Mouse (Mus musculus) lung, postnatal 0 days (tissue): ENCODE results near the gene Osbpl11. TPM values are rescaled to one million over a fixed set of nuclear protein-coding genes. Genes with fewer than 3 reads are reported as not detected.
"Not testable (repeated sequence)": the region's sequence is repeated elsewhere in the genome, so short reads cannot be mapped to it uniquely, and the experiment has no call there.

Experiments
- ATAC-seq: fragments of 200-750 bp; cut with Nextera tagmentation; 2 replicates; pipeline ENCODE4 v1.8.0; 2017; ENCODE audit warnings: moderate library complexity
- DNase-seq: peaks from one replicate; pipeline ENCODE4 v3.0.0-alpha.2; 2016; ENCODE audit warnings: low spot score
- H3K27ac ChIP-seq: fragments of 300-500 bp; sonication (generic); 2 replicates; pipeline ENCODE4 v1.5.1; 2014; ENCODE audit warnings: antibody characterized with exemption, mild to moderate bottlenecking, low read length, mixed read lengths
- H3K27me3 ChIP-seq: fragments of 300-500 bp; sonication (generic); replicated peaks from 2 replicates; pipeline ENCODE4 v1.6.1; 2014; ENCODE audit warnings: low read length, mixed read lengths; ENCODE audit not compliant: insufficient read depth
- H3K36me3 ChIP-seq: fragments of 300-500 bp; sonication (generic); 2 replicates; pipeline ENCODE4 v1.6.1; 2014; ENCODE audit warnings: low read length, mixed read lengths; ENCODE audit not compliant: insufficient read depth
- H3K4me1 ChIP-seq: fragments of 300-500 bp; sonication (generic); 2 replicates; pipeline ENCODE4 v1.6.1; 2014; ENCODE audit warnings: antibody characterized with exemption, low read depth, low read length, mixed read lengths; ENCODE audit not compliant: insufficient read depth
- H3K4me2 ChIP-seq: fragments of 300-500 bp; sonication (generic); replicated peaks from 2 replicates; pipeline ENCODE4 v1.6.1; 2014; ENCODE audit warnings: low read depth, mild to moderate bottlenecking, low read length, moderate library complexity, mixed read lengths
- H3K4me3 ChIP-seq: fragments of 300-500 bp; sonication (generic); 2 replicates; pipeline ENCODE4 v1.5.1; 2014; ENCODE audit warnings: low read depth, low read length
- H3K9ac ChIP-seq: fragments of 300-500 bp; sonication (generic); replicated peaks from 2 replicates; pipeline ENCODE4 v1.6.1; 2014; ENCODE audit warnings: low read depth, mild to moderate bottlenecking
- H3K9me3 ChIP-seq: fragments of 300-500 bp; sonication (generic); 2 replicates; pipeline ENCODE4 v1.6.1; 2016; ENCODE audit warnings: low read length, mixed read lengths
- CTCF ChIP-seq: IDR thresholded peaks from 2 replicates; pipeline ENCODE4 v1.5.1; 2016; ENCODE audit warnings: antibody characterized with exemption, mild to moderate bottlenecking
- EP300 ChIP-seq: IDR thresholded peaks from 2 replicates; pipeline ENCODE4 v1.6.1; 2016; ENCODE audit warnings: antibody characterized with exemption, mild to moderate bottlenecking, control low read depth
- WGBS: fragments of 180-500 bp; shearing (Covaris S2); extraction: QIAGEN DNeasy Blood & Tissue Kit; methylation state at CpG from one replicate; pipeline ENCODE4 v1.1.7; 2014; 5-methylcytosine and 5-hydroxymethylcytosine counted together
- polyA plus RNA-seq: library from polyadenylated mRNA; unstranded; fragments of >200 nt; fragmentation: Nextera tagmentation; extraction: Ambion mirVana; gene quantifications from 2 replicates; pipeline ENCODE4 v1.2.1, GENCODE M21; 2015

The Osbpl11 gene
- polyA plus RNA-seq, 1 experiment from 2014 or later, result 13.6 TPM

- H3K9me3 ChIP-seq, result no peaks in the 10 kb centered on the region
- DNase-seq (no peak), ATAC-seq (no peak)
- no peaks in the 10 kb centered on the region for H3K4me1 ChIP-seq
- TF ChIP-seq CTCF (peak; percentile 59), EP300 (no peak)
- H3K4me2 ChIP-seq, result no peak overlapping the region
- no peaks in the 10 kb centered on the region for H3K36me3 ChIP-seq
- H3K4me3 ChIP-seq, result no peak overlapping the region
- H3K27ac ChIP-seq, result no peak overlapping the region
- WGBS, result 38% methylated on average over 5 of the region's 5 CpGs
- no peak overlapping the region for H3K9ac ChIP-seq
- H3K27me3 ChIP-seq, result no peaks in the 10 kb centered on the region
These were observed 17.3 kb upstream of the Osbpl11 start for GRCm38 (mm10) chr16:33167537-33167936.

- H3K36me3 ChIP-seq, result no peaks in the 10 kb centered on the region
- ATAC-seq, result no peak
- no peaks in the 10 kb centered on the region for H3K4me1 ChIP-seq
- H3K27me3 ChIP-seq, result no peaks in the 10 kb centered on the region
- H3K9me3 ChIP-seq, result no peaks in the 10 kb centered on the region
- no peak overlapping the region for H3K9ac ChIP-seq
- peak; percentile 34 for DNase-seq
- H3K4me3 ChIP-seq, result no peak overlapping the region
- no peak for TF ChIP-seq CTCF
- TF ChIP-seq EP300, result no peak
- 71% methylated on average over 8 of the region's 8 CpGs for WGBS
- no peak overlapping the region for H3K27ac ChIP-seq
- no peak overlapping the region for H3K4me2 ChIP-seq
These were observed 15.3 kb upstream of the Osbpl11 start for GRCm38 (mm10) chr16:33169471-33170034.

- Histone ChIP-seq H3K27me3 (no peaks in the 10 kb centered on the region), H3K27ac (no peak overlapping the region), H3K36me3 (no peaks in the 10 kb centered on the region), H3K9ac (no peak overlapping the region), H3K4me2 (no peak overlapping the region), H3K4me1 (no peaks in the 10 kb centered on the region), H3K9me3 (no peaks in the 10 kb centered on the region), H3K4me3 (no peak overlapping the region)
- DNase-seq, result no peak
- 68% methylated on average over 9 of the region's 9 CpGs for WGBS
- no peak for TF ChIP-seq EP300
- TF ChIP-seq CTCF, result no peak
- no peak for ATAC-seq
These were observed 13.9 kb upstream of the Osbpl11 start for GRCm38 (mm10) chr16:33170716-33171587.

- ATAC-seq, result no peak
- DNase-seq, result no peak
These were observed 13.1 kb upstream of the Osbpl11 start for GRCm38 (mm10) chr16:33171800-33172199.

GRCm38 (mm10) chr16:33173151-33173550 is 11.7 kb upstream of the Osbpl11 start:
- 72% methylated on average over 5 of the region's 5 CpGs for WGBS
- H3K27me3 ChIP-seq, result no peaks in the 10 kb centered on the region
- H3K4me1 ChIP-seq, result no peaks in the 10 kb centered on the region
- no peaks in the 10 kb centered on the region for H3K36me3 ChIP-seq
- H3K4me3 ChIP-seq, result no peak overlapping the region
- H3K9ac ChIP-seq, result no peak overlapping the region
- no peaks in the 10 kb centered on the region for H3K9me3 ChIP-seq
- no peak for TF ChIP-seq EP300
- TF ChIP-seq CTCF, result no peak
- DNase-seq, result no peak
- no peak overlapping the region for H3K4me2 ChIP-seq
- ATAC-seq, result no peak
- H3K27ac ChIP-seq, result no peak overlapping the region

More at GRCm38 (mm10) chr16:33171800-33172199, 13.1 kb upstream of the Osbpl11 start:
- TF ChIP-seq EP300 (no peak), CTCF (no peak)
- Histone ChIP-seq H3K27me3 (no peaks in the 10 kb centered on the region), H3K27ac (no peak overlapping the region), H3K9me3 (no peaks in the 10 kb centered on the region), H3K4me3 (no peak overlapping the region), H3K4me2 (no peak overlapping the region), H3K9ac (no peak overlapping the region), H3K36me3 (no peaks in the 10 kb centered on the region), H3K4me1 (no peaks in the 10 kb centered on the region)
- WGBS, result 71% methylated on average over 6 of the region's 6 CpGs

- no peaks in the 10 kb centered on the region for H3K36me3 ChIP-seq
- no peak for TF ChIP-seq CTCF
- TF ChIP-seq EP300, result no peak
- ATAC-seq, result no peak
These were observed 10.2 kb upstream of the Osbpl11 start for GRCm38 (mm10) chr16:33174695-33175094.

GRCm38 (mm10) chr16:33176831-33177230 is 8.0 kb upstream of the Osbpl11 start:
- WGBS, result 79% methylated on average over 5 of the region's 5 CpGs
- H3K9me3 ChIP-seq, H3K36me3 ChIP-seq, H3K4me2 ChIP-seq, H3K4me1 ChIP-seq, DNase-seq, H3K27me3 ChIP-seq, H3K4me3 ChIP-seq, H3K27ac ChIP-seq, ATAC-seq, H3K9ac ChIP-seq: not testable (repeated sequence)

More at GRCm38 (mm10) chr16:33174695-33175094, 10.2 kb upstream of the Osbpl11 start:
- H3K4me1 ChIP-seq, result no peaks in the 10 kb centered on the region
- no peak overlapping the region for H3K4me3 ChIP-seq
- H3K27me3 ChIP-seq, result no peaks in the 10 kb centered on the region
- no peak overlapping the region for H3K4me2 ChIP-seq
- no peak overlapping the region for H3K27ac ChIP-seq
- H3K9me3 ChIP-seq, result no peaks in the 10 kb centered on the region
- no peak for DNase-seq
- no peak overlapping the region for H3K9ac ChIP-seq
